10 mouse cellular contexts compared by ENCODE assay signal in the genomic region with DNA sequence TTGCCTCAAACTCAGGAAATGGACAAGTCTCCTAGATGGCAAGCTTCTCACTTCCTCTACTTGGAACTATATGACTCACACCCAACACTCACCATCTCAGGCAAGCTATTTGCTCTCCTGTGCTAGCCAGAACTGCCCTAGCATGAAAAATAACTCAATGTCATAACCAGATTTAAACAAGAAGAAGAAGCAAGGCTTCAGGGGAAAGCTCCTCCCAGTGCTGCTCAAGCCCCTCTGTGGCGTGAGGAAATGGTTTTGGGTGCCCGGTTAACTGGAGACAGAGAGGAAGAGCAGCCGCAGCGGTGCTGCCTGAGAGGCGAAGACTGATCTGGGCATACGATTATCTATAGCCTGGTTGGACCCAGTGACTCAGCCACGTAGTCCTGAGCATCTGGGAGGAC. TPM values are rescaled to one million over a fixed set of nuclear protein-coding genes. Genes with fewer than 3 reads are reported as not detected.
DNase-seq lines count a peak whose midpoint lies in the region; ATAC-seq lines count a peak whose summit lies in the region.
"Had no signal": no experiment of that assay in that cellular context is flagged by ENCODE, and none has a peak within 500 bp of the region (broad histone marks: within the 10 kb centered on the region; RNA-seq: fewer than 3 reads in every experiment).

No protein-coding gene starts in this region.

- DNase-seq in CD4-positive helper T cell, adult 2 months (ENCODE audit: low read depth, low spot score): peak; percentile 50
- peak; percentile 71 for DNase-seq in MEL-GATA-1-ER (ENCODE audit: extremely low read depth, low read depth)
- DNase-seq in natural killer cell, adult 2 months (ENCODE audit: low spot score in 2 of 2): peak; percentile 3 to 36
- no peak for DNase-seq in adrenal gland, postnatal 25 days
- no peak for DNase-seq in urinary bladder, adult 18-20 months (ENCODE audit: low spot score in 2 of 2)
- DNase-seq in adrenal gland, adult 8-10 months: no peak
- DNase-seq in ovary, postnatal 10 days (ENCODE audit: low spot score): no peak
- DNase-seq: kidney, postnatal 10 days; spleen, adult 18-20 months had no signal

- peak; percentile 81 for ATAC-seq in inflammation-experienced regulatory T-cells, adult 6 months

RNA-seq across cellular contexts. Expression of gene Secisbp2l, which starts 8.8 kb away (rescaled TPM):
- 10 to 100 TPM; 23.0 to 26.0 (median 24.1) TPM for polyA plus RNA-seq in inflammation-experienced regulatory T-cells, adult 6 months (2017; shearing (Covaris generic))
- total RNA-seq in adrenal gland, postnatal 25 days (2021): 62.2 and 73.1 TPM in 2 replicates
- total RNA-seq in adrenal gland, adult 8-10 months (2022): 10 to 100 TPM; 58.4 to 68.5 (median 65.9) TPM

Comparison
In these comparisons a context has a peak if more than half of its experiments do, and no peak if none do; other contexts are left out.
1. DNase-seq: peak in CD4-positive helper T cell, adult 2 months (single experiment), MEL-GATA-1-ER (single experiment) and natural killer cell, adult 2 months (2 of 2); none in adrenal gland, postnatal 25 days (single experiment), urinary bladder, adult 18-20 months (0 of 2), adrenal gland, adult 8-10 months (single experiment) and ovary, postnatal 10 days (single experiment).